Mouse (Mus musculus): ENCODE data around the gene Wipi2.

- TF ChIP-seq POLR2A (IDR thresholded peaks at IDR 0.05; ENCODE audit: control insufficient read depth in 1 of 2, insufficient read depth in 1 of 2, low read depth in 1 of 2, low read length in 2 of 2, poor library complexity in 1 of 2) (no peak), CHD1 (IDR thresholded peaks at IDR 0.05; ENCODE audit: low read depth, low read length) (no peak), ELF1 (IDR thresholded peaks at IDR 0.05; ENCODE audit: low read depth, low read length) (no peak), KAT2A (conservative IDR thresholded peaks at IDR 0.05; ENCODE audit: low read depth, low read length) (no peak), CTCF (IDR thresholded peaks at IDR 0.05 in 2 of 3, conservative IDR thresholded peaks at IDR 0.05 in 1 of 3; ENCODE audit: control insufficient read depth in 1 of 3, insufficient read depth in 1 of 3, low read depth in 2 of 3, low read length in 3 of 3, poor library complexity in 1 of 3, severe bottlenecking in 1 of 3) (no peak), CHD2 (IDR thresholded peaks at IDR 0.05; ENCODE audit: low read length) (no peak), MEF2A (IDR thresholded peaks at IDR 0.05; ENCODE audit: extremely low read depth, insufficient replicate concordance, low read depth, low read length, poor library complexity, severe bottlenecking) (no peak), USF2 (IDR thresholded peaks at IDR 0.05; ENCODE audit: borderline replicate concordance in 1 of 2, insufficient read depth in 1 of 2, low read depth in 1 of 2, low read length in 2 of 2) (no peak), NRF1 (IDR thresholded peaks at IDR 0.05; ENCODE audit: insufficient read depth, low read depth, low read length, poor library complexity, severe bottlenecking) (no peak)
Measured at GRCm38 (mm10) chr5:142669726-142670125, 42.2 kb downstream of the Wipi2 start.

All from MEL (cell line).